Comparison of ENCODE assay signal across 16 mouse cellular contexts in the genomic region with DNA sequence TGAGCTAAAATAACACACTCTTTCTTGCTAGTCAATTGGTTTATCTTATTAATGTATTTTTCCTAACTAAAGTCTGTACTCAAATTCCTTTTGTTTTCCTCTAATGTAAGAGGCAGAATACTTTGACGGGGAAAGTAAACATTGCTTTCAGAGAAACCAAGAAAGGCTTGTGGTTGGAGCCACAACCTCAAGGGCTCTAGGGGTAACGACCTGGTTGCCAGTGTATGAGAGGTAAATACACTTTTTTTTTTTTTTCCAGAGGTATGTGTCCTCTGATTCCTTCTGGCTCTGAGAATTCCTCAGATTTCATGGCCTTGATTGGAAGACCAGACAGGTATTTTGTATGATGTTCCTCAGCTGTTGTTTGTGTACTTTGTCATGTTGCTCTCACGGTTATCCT. TPM values are rescaled to one million over a fixed set of nuclear protein-coding genes. Genes with fewer than 3 reads are reported as not detected.
DNase-seq lines count a peak whose midpoint lies in the region; ATAC-seq and TF ChIP-seq lines count a peak whose summit lies in the region.
"Had no signal": no experiment of that assay in that cellular context is flagged by ENCODE, and none has a peak within 500 bp of the region (broad histone marks: within the 10 kb centered on the region; RNA-seq: fewer than 3 reads in every experiment).

No protein-coding gene starts in this region.

- 79% methylated on average over 3 of the region's 3 CpGs for WGBS in heart, embryonic 11.5 days (ENCODE audit: insufficient replicate concordance)
- 82% methylated on average over 3 of the region's 3 CpGs for WGBS in midbrain, embryonic 13.5 days
- 85% methylated on average over 3 of the region's 3 CpGs for WGBS in midbrain, embryonic 10.5 days
- WGBS in liver, embryonic 14.5 days (ENCODE audit: insufficient replicate concordance), result 50% methylated on average over 3 of the region's 3 CpGs
- WGBS in neural tube, embryonic 15.5 days, result 83% methylated on average over 3 of the region's 3 CpGs

- intact Hi-C loops in gastrocnemius, postnatal 14 days (cut with DNase I; ENCODE audit: low total_unique reads), result no loop called here

- H3K27me3 ChIP-seq in heart, embryonic 11.5 days (ENCODE audit: control insufficient read depth, insufficient read depth, low read length), result no peaks in the 10 kb centered on the region
- no peaks in the 10 kb centered on the region for H3K27me3 ChIP-seq in midbrain, embryonic 13.5 days
- no peaks in the 10 kb centered on the region; the same call in 1 of the 2 replicates for H3K27me3 ChIP-seq in midbrain, embryonic 10.5 days (ENCODE audit: low read depth, poor library complexity, severe bottlenecking)
- no peaks in the 10 kb centered on the region for H3K27me3 ChIP-seq in liver, embryonic 14.5 days (ENCODE audit: control insufficient read depth, insufficient read depth, low read length)
- no peaks in the 10 kb centered on the region for H3K27me3 ChIP-seq in neural tube, embryonic 15.5 days (replicated peaks)

- no peak overlapping the region for H3K27ac ChIP-seq in heart, embryonic 11.5 days (ENCODE audit: low read depth, low read length)
- no peak overlapping the region for H3K27ac ChIP-seq in midbrain, embryonic 13.5 days
- no peak overlapping the region for H3K27ac ChIP-seq in midbrain, embryonic 10.5 days (replicated peaks)
- H3K27ac ChIP-seq in liver, embryonic 14.5 days, result peak overlapping the region; percentile 93
- H3K27ac ChIP-seq in neural tube, embryonic 15.5 days (replicated peaks), result no peak overlapping the region
- H3K27ac ChIP-seq: macrophage had no signal

- no peaks in the 10 kb centered on the region for H3K4me1 ChIP-seq in heart, embryonic 11.5 days (ENCODE audit: control insufficient read depth, insufficient read depth, low read length)
- H3K4me1 ChIP-seq in midbrain, embryonic 13.5 days (replicated peaks), result peaks cover 15% of the 10 kb centered on the region
- peaks cover 12% of the 10 kb centered on the region for H3K4me1 ChIP-seq in midbrain, embryonic 10.5 days
- peaks cover 42 to 50% of the 10 kb centered on the region in 2 experiments for H3K4me1 ChIP-seq in liver, embryonic 14.5 days (replicated peaks; ENCODE audit: control insufficient read depth in 2 of 2, insufficient read depth in 2 of 2, low read length in 1 of 2)
- H3K4me1 ChIP-seq in neural tube, embryonic 15.5 days, result peaks cover 15% of the 10 kb centered on the region

- TF ChIP-seq CTCF in liver, embryonic 14.5 days (IDR thresholded peaks at IDR 0.05; ENCODE audit: low read depth), result no peak

- no peak for DNase-seq in heart, adult 8-10 months (ENCODE audit: low spot score)
- no peak for DNase-seq in midbrain, embryonic 10.5 days (ENCODE audit: low spot score)
- no peak for DNase-seq in liver, embryonic 14.5 days (ENCODE audit: low read depth in 3 of 3, low spot score in 3 of 3)
- no peak for DNase-seq in gastrocnemius, postnatal 10 days
- DNase-seq in gastrocnemius, postnatal 14 days, result no peak
- DNase-seq: cerebellum, adult 18-20 months; kidney, adult 18-20 months; kidney, postnatal 36 days; layer of hippocampus, postnatal 36 days; left cerebral cortex, postnatal 4 days; right cerebral cortex, postnatal 14 days; thymus, adult 18-20 months had no signal

- H3K4me2 ChIP-seq in heart, embryonic 11.5 days, result peak overlapping the region; percentile 84; the same call in 1 of the 2 replicates
- peak overlapping the region; percentile 73 for H3K4me2 ChIP-seq in midbrain, embryonic 13.5 days (replicated peaks)
- peak overlapping the region; percentile 82 for H3K4me2 ChIP-seq in liver, embryonic 14.5 days (ENCODE audit: low read depth)
- peak overlapping the region; percentile 76 for H3K4me2 ChIP-seq in neural tube, embryonic 15.5 days

- H3K9ac ChIP-seq in heart, embryonic 11.5 days (ENCODE audit: low read depth, low read length), result no peak overlapping the region
- H3K9ac ChIP-seq in midbrain, embryonic 13.5 days (replicated peaks), result no peak overlapping the region
- peak overlapping the region; percentile 81 for H3K9ac ChIP-seq in liver, embryonic 14.5 days (replicated peaks)
- H3K9ac ChIP-seq in neural tube, embryonic 15.5 days (replicated peaks), result no peak overlapping the region

- no peak for TF ChIP-seq EP300 in liver, embryonic 14.5 days (IDR thresholded peaks at IDR 0.05; ENCODE audit: low read depth)

- no peaks in the 10 kb centered on the region for H3K9me3 ChIP-seq in heart, embryonic 11.5 days (replicated peaks; ENCODE audit: control insufficient read depth, low read length)
- H3K9me3 ChIP-seq in midbrain, embryonic 13.5 days, result no peaks in the 10 kb centered on the region
- H3K9me3 ChIP-seq in midbrain, embryonic 10.5 days (replicated peaks), result no peaks in the 10 kb centered on the region
- no peaks in the 10 kb centered on the region for H3K9me3 ChIP-seq in liver, embryonic 14.5 days (ENCODE audit: control insufficient read depth, low read length)
- H3K9me3 ChIP-seq in neural tube, embryonic 15.5 days (replicated peaks), result no peaks in the 10 kb centered on the region

- no peak for ATAC-seq in heart, embryonic 11.5 days (replicated peaks; ENCODE audit: insufficient number of reproducible peaks, low FRiP score, low TSS enrichment)
- ATAC-seq in midbrain, embryonic 13.5 days, result no peak
- ATAC-seq in liver, embryonic 14.5 days (ENCODE audit: insufficient read depth), result no peak
- no peak for ATAC-seq in neural tube, embryonic 15.5 days (ENCODE audit: low FRiP score)

- no peak overlapping the region for H3K4me3 ChIP-seq in heart, embryonic 11.5 days (ENCODE audit: low read depth, low read length)
- no peak overlapping the region for H3K4me3 ChIP-seq in midbrain, embryonic 13.5 days (replicated peaks)
- H3K4me3 ChIP-seq in midbrain, embryonic 10.5 days, result no peak overlapping the region
- peak overlapping the region; percentile 18 to 67; a peak in 3 of 4 replicates for H3K4me3 ChIP-seq in liver, embryonic 14.5 days (ENCODE audit: insufficient read depth in 1 of 2, low read depth in 2 of 2, low read length in 2 of 2)
- no peak overlapping the region for H3K4me3 ChIP-seq in neural tube, embryonic 15.5 days (replicated peaks)

- H3K36me3 ChIP-seq in heart, embryonic 11.5 days (ENCODE audit: control insufficient read depth, insufficient read depth, low read length), result no peaks in the 10 kb centered on the region
- H3K36me3 ChIP-seq in midbrain, embryonic 13.5 days, result peaks cover 14% of the 10 kb centered on the region; the same call in 1 of the 2 replicates
- no peaks in the 10 kb centered on the region for H3K36me3 ChIP-seq in midbrain, embryonic 10.5 days
- H3K36me3 ChIP-seq in liver, embryonic 14.5 days (replicated peaks; ENCODE audit: control insufficient read depth, insufficient read depth, low read depth), result no peaks in the 10 kb centered on the region
- H3K36me3 ChIP-seq in neural tube, embryonic 15.5 days, result peaks cover 7% of the 10 kb centered on the region; the same call in 1 of the 2 replicates

RNA-seq across cellular contexts. Expression of a gene that starts 2.0 kb away (rescaled TPM):
- polyA plus RNA-seq in heart, embryonic 11.5 days (2014; fragmentation: Nextera tagmentation; extraction: Ambion mirVana), result 4.4 and 5.4 TPM in 2 replicates
- 1 to 10 TPM; 7.4 to 9.0 (median 7.8) TPM for total RNA-seq in heart, adult 8-10 months (2022)
- polyA plus RNA-seq in midbrain, embryonic 13.5 days (2015; fragmentation: Nextera tagmentation; extraction: Ambion mirVana), result 20.0 and 21.8 TPM in 2 replicates
- polyA plus RNA-seq in midbrain, embryonic 10.5 days (2016; fragmentation: Nextera tagmentation; extraction: Ambion mirVana), result 8.9 and 10.4 TPM in 2 replicates
- polyA plus RNA-seq in liver, embryonic 14.5 days (2012; rRNA removed), result 6.6 and 8.1 TPM in 2 replicates
- polyA plus RNA-seq in liver, embryonic 14.5 days (2014; fragmentation: Nextera tagmentation; extraction: Ambion mirVana), result 10.9 and 12.3 TPM in 2 replicates
- polyA plus RNA-seq in neural tube, embryonic 15.5 days (2015; fragmentation: Nextera tagmentation; extraction: Ambion mirVana), result 25.5 and 31.8 TPM in 2 replicates
- total RNA-seq in gastrocnemius, postnatal 10 days (2021), result 1 to 10 TPM; 3.4 to 3.8 TPM
- total RNA-seq in gastrocnemius, postnatal 14 days (2021), result 1 to 10 TPM; 2.4 to 3.2 TPM

RNA-seq across cellular contexts. Expression of a gene that starts 32.2 kb away (rescaled TPM):
- polyA plus RNA-seq in heart, embryonic 11.5 days (2014; fragmentation: Nextera tagmentation; extraction: Ambion mirVana), result 14.5 and 21.1 TPM in 2 replicates
- total RNA-seq in heart, adult 8-10 months (2022), result 10 to 100 TPM; 41.9 to 48.4 (median 45.2) TPM
- polyA plus RNA-seq in midbrain, embryonic 13.5 days (2015; fragmentation: Nextera tagmentation; extraction: Ambion mirVana), result 47.4 and 50.4 TPM in 2 replicates
- 19.9 and 23.5 TPM in 2 replicates for polyA plus RNA-seq in midbrain, embryonic 10.5 days (2016; fragmentation: Nextera tagmentation; extraction: Ambion mirVana)
- 5.2 and 8.5 TPM in 2 replicates for polyA plus RNA-seq in liver, embryonic 14.5 days (2012; rRNA removed)
- 12.1 and 15.2 TPM in 2 replicates for polyA plus RNA-seq in liver, embryonic 14.5 days (2014; fragmentation: Nextera tagmentation; extraction: Ambion mirVana)
- 44.8 and 46.7 TPM in 2 replicates for polyA plus RNA-seq in neural tube, embryonic 15.5 days (2015; fragmentation: Nextera tagmentation; extraction: Ambion mirVana)
- 10 to 100 TPM; 30.3 to 35.7 TPM for total RNA-seq in gastrocnemius, postnatal 10 days (2021)
- 10 to 100 TPM; 26.8 to 29.0 TPM for total RNA-seq in gastrocnemius, postnatal 14 days (2021)

RNA-seq across cellular contexts. Expression of a gene that starts 55.5 kb away (rescaled TPM):
- 41.1 and 47.9 TPM in 2 replicates for polyA plus RNA-seq in heart, embryonic 11.5 days (2014; fragmentation: Nextera tagmentation; extraction: Ambion mirVana)
- 10 to 100 TPM; 31.8 to 36.3 (median 33.3) TPM for total RNA-seq in heart, adult 8-10 months (2022)
- 33.2 and 34.5 TPM in 2 replicates for polyA plus RNA-seq in midbrain, embryonic 13.5 days (2015; fragmentation: Nextera tagmentation; extraction: Ambion mirVana)
- 37.5 and 39.5 TPM in 2 replicates for polyA plus RNA-seq in midbrain, embryonic 10.5 days (2016; fragmentation: Nextera tagmentation; extraction: Ambion mirVana)
- 6.9 and 9.8 TPM in 2 replicates for polyA plus RNA-seq in liver, embryonic 14.5 days (2012; rRNA removed)
- polyA plus RNA-seq in liver, embryonic 14.5 days (2014; fragmentation: Nextera tagmentation; extraction: Ambion mirVana), result 27.5 and 27.9 TPM in 2 replicates
- polyA plus RNA-seq in neural tube, embryonic 15.5 days (2015; fragmentation: Nextera tagmentation; extraction: Ambion mirVana), result 34.5 and 34.9 TPM in 2 replicates
- 10 to 100 TPM; 34.6 to 35.8 TPM for total RNA-seq in gastrocnemius, postnatal 10 days (2021)
- 10 to 100 TPM; 26.3 to 27.2 TPM for total RNA-seq in gastrocnemius, postnatal 14 days (2021)

Comparison
In these comparisons a context has a peak if more than half of its experiments do, and no peak if none do; other contexts are left out.
1. H3K4me3 ChIP-seq: peak in liver, embryonic 14.5 days (2 of 2); none in heart, embryonic 11.5 days (single experiment), midbrain, embryonic 13.5 days (single experiment), midbrain, embryonic 10.5 days (single experiment) and neural tube, embryonic 15.5 days (single experiment).
2. Peak in every context shown above with its lines, with median percentiles within 50 percentile points of each other: H3K4me2 ChIP-seq.